Mouse (Mus musculus) liver, embryonic 14.5 days (tissue): ENCODE measurements around the gene Srsf10. TPM values are rescaled to one million over a fixed set of nuclear protein-coding genes. Genes with fewer than 3 reads are reported as not detected.

Source experiments
- ATAC-seq: fragments of 200-750 bp; cut with Nextera tagmentation; 2 replicates; pipeline ENCODE4 v1.8.0; 2017; ENCODE audit warnings: moderate number of reproducible peaks, mild to moderate bottlenecking, moderate library complexity; ENCODE audit not compliant: insufficient read depth
- DNase-seq, 3 experiments: peaks; one replicate each; pipeline ENCODE4 v3.0.0-alpha.2; 2012 to 2013; ENCODE audit warnings: low read depth in 3 of 3, low spot score in 3 of 3
- H3K27ac ChIP-seq: fragments of 300-500 bp; sonication (generic); 2 replicates; pipeline ENCODE4 v1.5.1; 2014; ENCODE audit warnings: moderate library complexity, mild to moderate bottlenecking, control low read depth, inconsistent platforms
- H3K27me3 ChIP-seq: fragments of 300-500 bp; sonication (generic); 2 replicates; pipeline ENCODE4 v1.6.1; 2014; ENCODE audit warnings: mild to moderate bottlenecking, low read length, moderate library complexity; ENCODE audit not compliant: control insufficient read depth, insufficient read depth
- H3K36me3 ChIP-seq: fragments of 300-500 bp; sonication (generic); replicated peaks from 2 replicates; pipeline ENCODE4 v1.6.1; 2014; ENCODE audit warnings: low read depth; ENCODE audit not compliant: control insufficient read depth, insufficient read depth
- H3K4me1 ChIP-seq, 2 experiments: fragments of 200-500 bp in 1 of 2; fragments of 300-500 bp in 1 of 2; sonication (generic) in 1 of 2; replicated peaks; 2 replicates each; pipeline ENCODE4 v1.6.1; 2012 to 2014; ENCODE audit warnings: antibody characterized with exemption in 1 of 2, inconsistent platforms in 1 of 2, low read length in 1 of 2; ENCODE audit not compliant: control insufficient read depth in 2 of 2, insufficient read depth in 2 of 2
- H3K4me2 ChIP-seq: fragments of 300-500 bp; sonication (generic); 2 replicates; pipeline ENCODE4 v1.6.1; 2014; ENCODE audit warnings: low read depth, mild to moderate bottlenecking, control low read depth, moderate library complexity
- H3K4me3 ChIP-seq, 2 experiments: fragments of 200-500 bp in 1 of 2; fragments of 300-500 bp in 1 of 2; sonication (generic) in 1 of 2; 2 replicates each; pipeline ENCODE4 v1.5.1; 2012 to 2014; ENCODE audit warnings: low read depth in 2 of 2, low read length in 2 of 2, mild to moderate bottlenecking in 2 of 2, control low read depth in 1 of 2, inconsistent platforms in 1 of 2, moderate library complexity in 1 of 2; ENCODE audit not compliant: insufficient read depth in 1 of 2
- H3K9ac ChIP-seq: fragments of 300-500 bp; sonication (generic); replicated peaks from 2 replicates; pipeline ENCODE4 v1.6.1; 2014; ENCODE audit warnings: mild to moderate bottlenecking, control low read depth, moderate library complexity
- H3K9me3 ChIP-seq: fragments of 300-500 bp; sonication (generic); 2 replicates; pipeline ENCODE4 v1.6.1; 2016; ENCODE audit warnings: low read length, mixed read lengths; ENCODE audit not compliant: control insufficient read depth
- CTCF ChIP-seq: IDR thresholded peaks from 2 replicates; pipeline ENCODE4 v1.5.1; 2016; ENCODE audit warnings: antibody characterized with exemption, low read depth, control low read depth
- EP300 ChIP-seq: IDR thresholded peaks from 2 replicates; pipeline ENCODE4 v1.6.1; 2016; ENCODE audit warnings: antibody characterized with exemption, low read depth
- WGBS: fragments of 180-500 bp; shearing (Covaris S2); extraction: QIAGEN DNeasy Blood & Tissue Kit; methylation state at CpG from one replicate; pipeline ENCODE4 v1.1.7; 2014; ENCODE audit not compliant: insufficient replicate concordance; 5-methylcytosine and 5-hydroxymethylcytosine counted together
- polyA plus RNA-seq, 2 experiments: library from polyadenylated mRNA; depleted of rRNA in 1 of 2; stranded (reverse) in 1 of 2; unstranded in 1 of 2; fragments of >200 nt; fragmentation: Nextera tagmentation in 1 of 2; extraction: Ambion mirVana in 1 of 2; gene quantifications; 2 replicates each; pipeline versions ENCODE4 v1.2.1 to v1.2.3; 2012 to 2014

Srsf10 gene
- polyA plus RNA-seq, 2 experiments, result 49.6 to 110 TPM

- Histone ChIP-seq H3K4me3 (no peak overlapping the region), H3K4me2 (no peak overlapping the region), H3K27ac (no peak overlapping the region), H3K9me3 (no peaks in the 10 kb centered on the region), H3K4me1 (peaks cover 0 to 6% of the 10 kb centered on the region in 2 experiments; a peak in 2 of 4 replicates), H3K36me3 (no peaks in the 10 kb centered on the region), H3K9ac (no peak overlapping the region), H3K27me3 (no peaks in the 10 kb centered on the region)
- 48% methylated on average over 7 of the region's 7 CpGs for WGBS
- ATAC-seq (no peak), DNase-seq (no peak)
- no peak for TF ChIP-seq CTCF
- TF ChIP-seq EP300, result no peak
Observed at GRCm38 (mm10) chr4:135883881-135884516, 28.5 kb downstream of the Srsf10 start.

GRCm38 (mm10) chr4:135884531-135884930 is 29.0 kb downstream of the Srsf10 start:
- WGBS, result 57% methylated on average over 6 of the region's 6 CpGs
- DNase-seq, result no peak

GRCm38 (mm10) chr4:135885676-135886075 is 30.1 kb downstream of the Srsf10 start:
- Histone ChIP-seq H3K27me3 (no peaks in the 10 kb centered on the region), H3K9me3 (no peaks in the 10 kb centered on the region), H3K9ac (no peak overlapping the region), H3K27ac (no peak overlapping the region), H3K4me3 (no peak overlapping the region), H3K36me3 (no peaks in the 10 kb centered on the region), H3K4me1 (peaks cover 0 to 6% of the 10 kb centered on the region in 2 experiments; a peak in 2 of 4 replicates), H3K4me2 (no peak overlapping the region)
- no peak for DNase-seq
- no peak for TF ChIP-seq CTCF
- TF ChIP-seq EP300, result no peak
- WGBS, result 80% methylated on average over 12 of the region's 12 CpGs
- ATAC-seq, result no peak

More at GRCm38 (mm10) chr4:135884531-135884930, 29.0 kb downstream of the Srsf10 start:
- H3K27me3 ChIP-seq, result no peaks in the 10 kb centered on the region
- H3K4me2 ChIP-seq, result no peak overlapping the region
- H3K36me3 ChIP-seq, result no peaks in the 10 kb centered on the region
- TF ChIP-seq CTCF (no peak), EP300 (no peak)
- H3K9me3 ChIP-seq, result no peaks in the 10 kb centered on the region
- H3K4me3 ChIP-seq, result no peak overlapping the region
- no peak for ATAC-seq
- H3K9ac ChIP-seq, result no peak overlapping the region
- H3K4me1 ChIP-seq, result peaks cover 0 to 6% of the 10 kb centered on the region in 2 experiments; a peak in 2 of 4 replicates
- no peak overlapping the region for H3K27ac ChIP-seq

- no peak for ATAC-seq
- Histone ChIP-seq H3K27ac (no peak overlapping the region), H3K27me3 (no peaks in the 10 kb centered on the region), H3K9ac (no peak overlapping the region), H3K9me3 (no peaks in the 10 kb centered on the region), H3K36me3 (no peaks in the 10 kb centered on the region), H3K4me2 (no peak overlapping the region), H3K4me3 (no peak overlapping the region), H3K4me1 (peaks cover 0 to 6% of the 10 kb centered on the region in 2 experiments; a peak in 2 of 4 replicates)
- DNase-seq, result no peak
- WGBS, result 50% methylated on average over 4 of the region's 4 CpGs
- no peak for TF ChIP-seq CTCF
- TF ChIP-seq EP300, result no peak
Observed at GRCm38 (mm10) chr4:135886184-135886583, 30.6 kb downstream of the Srsf10 start.

- no peak for DNase-seq
- 77% methylated on average over 24 of the region's 24 CpGs for WGBS
- no peak for ATAC-seq
- peaks cover 3 to 11% of the 10 kb centered on the region in 2 experiments; a peak in 3 of 4 replicates for H3K4me1 ChIP-seq
- no peak overlapping the region for H3K27ac ChIP-seq
- no peak overlapping the region for H3K4me3 ChIP-seq
- TF ChIP-seq CTCF (no peak), EP300 (no peak)
- no peak overlapping the region for H3K9ac ChIP-seq
- no peaks in the 10 kb centered on the region for H3K9me3 ChIP-seq
- H3K27me3 ChIP-seq, result no peaks in the 10 kb centered on the region
- H3K4me2 ChIP-seq, result no peak overlapping the region
- H3K36me3 ChIP-seq, result no peaks in the 10 kb centered on the region
Observed at GRCm38 (mm10) chr4:135888448-135889057, 33.0 kb downstream of the Srsf10 start.
